Mouse (Mus musculus) kidney, embryonic 15.5 days (tissue): ENCODE measurements around the gene Tuba8. TPM values are rescaled to one million over a fixed set of nuclear protein-coding genes. Genes with fewer than 3 reads are reported as not detected.

Experiments
- ATAC-seq: fragments of 200-750 bp; cut with Nextera tagmentation; replicated peaks from 2 replicates; pipeline ENCODE4 v1.8.0; 2017; ENCODE audit warnings: moderate TSS enrichment; ENCODE audit not compliant: low FRiP score
- H3K27ac ChIP-seq: fragments of 300-500 bp; sonication (generic); 2 replicates; pipeline ENCODE4 v1.5.1; 2015; ENCODE audit warnings: mild to moderate bottlenecking, inconsistent platforms
- H3K27me3 ChIP-seq: fragments of 300-500 bp; sonication (generic); 2 replicates; pipeline ENCODE4 v1.6.1; 2015; ENCODE audit warnings: inconsistent platforms
- H3K36me3 ChIP-seq: fragments of 300-500 bp; sonication (generic); 2 replicates; pipeline ENCODE4 v1.6.1; 2015; ENCODE audit warnings: inconsistent platforms
- H3K4me1 ChIP-seq: fragments of 300-500 bp; sonication (generic); 2 replicates; pipeline ENCODE4 v1.6.1; 2015; ENCODE audit warnings: inconsistent platforms
- H3K4me2 ChIP-seq: fragments of 300-500 bp; sonication (generic); 2 replicates; pipeline ENCODE4 v1.6.1; 2015; ENCODE audit warnings: moderate library complexity, mild to moderate bottlenecking, inconsistent platforms
- H3K4me3 ChIP-seq: fragments of 300-500 bp; sonication (generic); replicated peaks from 2 replicates; pipeline ENCODE4 v1.5.1; 2015; ENCODE audit warnings: mild to moderate bottlenecking, inconsistent platforms
- H3K9ac ChIP-seq: fragments of 300-500 bp; sonication (generic); 2 replicates; pipeline ENCODE4 v1.6.1; 2015; ENCODE audit warnings: mild to moderate bottlenecking, inconsistent platforms
- H3K9me3 ChIP-seq: fragments of 300-500 bp; sonication (generic); replicated peaks from 2 replicates; pipeline ENCODE4 v1.6.1; 2016; ENCODE audit warnings: inconsistent platforms
- WGBS: fragments of 180-500 bp; shearing (Covaris S2); methylation state at CpG from one replicate; pipeline ENCODE4 v1.1.7; 2015; ENCODE audit warnings: mixed read lengths; 5-methylcytosine and 5-hydroxymethylcytosine counted together
- polyA plus RNA-seq: library from polyadenylated mRNA; unstranded; fragments of >200 nt; fragmentation: Nextera tagmentation; extraction: Ambion mirVana; gene quantifications from 2 replicates; pipeline ENCODE4 v1.2.1, GENCODE M21; 2015

The Tuba8 gene
- polyA plus RNA-seq, 1 experiment from 2014 or later: 0.43 TPM

DNA sequence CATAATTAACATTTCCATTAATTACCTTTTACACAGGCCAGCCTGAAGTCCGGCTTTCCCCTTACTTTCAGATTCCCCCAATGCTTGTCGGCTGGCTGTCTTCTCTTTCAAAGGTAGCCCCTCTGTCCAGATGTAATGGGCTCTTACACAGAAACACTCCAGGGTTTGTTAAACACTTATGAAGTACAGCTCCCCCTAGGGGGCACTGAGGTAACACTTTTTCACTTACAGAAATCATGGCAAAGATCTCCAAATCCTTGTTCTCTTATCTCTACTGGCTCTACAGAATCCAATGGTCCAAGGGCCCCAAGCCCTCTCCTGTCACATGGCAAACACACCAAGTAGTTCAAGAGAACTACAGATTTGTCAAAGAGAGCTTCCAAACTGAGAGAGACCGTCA lies 63.9 kb downstream of the Tuba8 start:
- Histone ChIP-seq H3K4me2 (no peak overlapping the region), H3K9ac (no peak overlapping the region), H3K36me3 (no peaks in the 10 kb centered on the region), H3K27ac (no peak overlapping the region), H3K27me3 (0 out of 2 replicates have a peak, but pooled peaks cover 3% of the 10 kb centered on the region), H3K9me3 (no peaks in the 10 kb centered on the region), H3K4me1 (no peaks in the 10 kb centered on the region), H3K4me3 (no peak overlapping the region)
- 86% methylated on average over 3 of the region's 3 CpGs for WGBS
- ATAC-seq: no peak

Other genes with a start within 250 kb of the Tuba8 start
- gene Mical3, start 79.7 kb upstream of the Tuba8 start, polyA plus RNA-seq: 12.0 and 13.1 TPM in 2 replicates
- gene Pex26, start 27.0 kb upstream of the Tuba8 start, polyA plus RNA-seq: 10.5 TPM in 2 replicates
- gene Usp18, start 35.2 kb downstream of the Tuba8 start, polyA plus RNA-seq: 2.1 and 3.2 TPM in 2 replicates
- 21.6 and 22.2 TPM in 2 replicates for gene Slc6a13, start 89.5 kb downstream of the Tuba8 start, polyA plus RNA-seq
- 0.44 and 0.51 TPM in 2 replicates for gene Slc6a12, start 132.4 kb downstream of the Tuba8 start, polyA plus RNA-seq